Comparison of ENCODE assay signal across 9 mouse cellular contexts in the genomic region with DNA sequence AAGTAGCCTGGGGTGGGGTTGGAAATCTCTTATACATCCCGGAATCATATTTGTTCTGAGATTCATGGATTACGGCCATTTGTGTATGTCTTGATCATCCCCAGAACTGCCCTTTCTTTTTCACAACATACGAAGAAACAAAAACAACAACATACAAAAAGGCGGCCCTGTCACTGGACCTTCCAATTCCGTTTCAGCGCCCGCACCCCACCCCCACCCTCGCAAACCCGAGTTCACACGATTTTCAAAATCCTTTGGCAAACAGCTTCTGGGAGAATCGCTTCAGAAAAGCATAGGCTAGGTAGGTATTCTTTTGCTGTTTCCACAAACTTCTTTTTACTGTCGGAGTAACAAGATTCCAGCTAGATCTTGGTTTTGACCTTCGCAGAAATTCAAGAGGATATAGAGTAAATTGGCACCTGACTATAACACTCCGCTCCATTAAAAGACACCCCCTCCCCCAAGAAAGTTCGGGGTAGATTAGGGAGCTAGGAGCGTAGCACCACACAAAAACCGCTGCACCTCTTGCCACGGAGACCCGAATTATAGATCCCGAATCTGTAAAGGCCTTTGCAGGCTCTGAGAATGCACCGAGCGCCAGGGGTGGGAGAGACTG. TPM values are rescaled to one million over a fixed set of nuclear protein-coding genes. Genes with fewer than 3 reads are reported as not detected.
DNase-seq lines count a peak whose midpoint lies in the region; ATAC-seq and TF ChIP-seq lines count a peak whose summit lies in the region.
"Had no signal": no experiment of that assay in that cellular context is flagged by ENCODE, and none has a peak within 500 bp of the region (broad histone marks: within the 10 kb centered on the region; RNA-seq: fewer than 3 reads in every experiment).

No protein-coding gene starts in this region.

- ATAC-seq in heart, embryonic 14.5 days (ENCODE audit: insufficient number of reproducible peaks, insufficient read depth, low FRiP score, low read depth): no peak
- ATAC-seq in hindbrain, embryonic 13.5 days (ENCODE audit: low FRiP score): no peak
- ATAC-seq in midbrain, embryonic 13.5 days: no peak
- ATAC-seq in megakaryocyte progenitor cell, adult 5-6 weeks (replicated peaks; ENCODE audit: poor library complexity): no peak
- no peak for ATAC-seq in granulocyte monocyte progenitor cell, adult 5-6 weeks (replicated peaks; ENCODE audit: poor library complexity, severe bottlenecking)

- H3K36me3 ChIP-seq in heart, embryonic 14.5 days (ENCODE audit: control insufficient read depth, insufficient read depth, low read length): no peaks in the 10 kb centered on the region
- H3K36me3 ChIP-seq in hindbrain, embryonic 13.5 days: no peaks in the 10 kb centered on the region
- H3K36me3 ChIP-seq in midbrain, embryonic 13.5 days: no peaks in the 10 kb centered on the region

- H3K4me1 ChIP-seq in heart, embryonic 14.5 days (ENCODE audit: control insufficient read depth in 2 of 2, insufficient read depth in 2 of 2, low read length in 2 of 2): peaks cover 4 to 23% of the 10 kb centered on the region in 2 experiments; a peak in 3 of 4 replicates
- no peaks in the 10 kb centered on the region for H3K4me1 ChIP-seq in cortical plate, adult 2 months (ENCODE audit: control insufficient read depth, insufficient read depth, low read length)
- H3K4me1 ChIP-seq in hindbrain, embryonic 13.5 days (replicated peaks): peaks cover 32% of the 10 kb centered on the region
- H3K4me1 ChIP-seq in midbrain, embryonic 13.5 days (replicated peaks): peaks cover 66% of the 10 kb centered on the region

- peak overlapping the region; percentile 75 for H3K4me2 ChIP-seq in heart, embryonic 14.5 days (ENCODE audit: low read length)
- peak overlapping the region; percentile 55 for H3K4me2 ChIP-seq in hindbrain, embryonic 13.5 days
- H3K4me2 ChIP-seq in midbrain, embryonic 13.5 days (replicated peaks): peak overlapping the region; percentile 68

- H3K27me3 ChIP-seq in heart, embryonic 14.5 days (ENCODE audit: control insufficient read depth, insufficient read depth, low read length): peaks cover 100% of the 10 kb centered on the region
- H3K27me3 ChIP-seq in hindbrain, embryonic 13.5 days: peaks cover 87% of the 10 kb centered on the region
- peaks cover 57% of the 10 kb centered on the region for H3K27me3 ChIP-seq in midbrain, embryonic 13.5 days

- H3K27ac ChIP-seq in heart, embryonic 14.5 days (replicated peaks in 1 of 2; ENCODE audit: control insufficient read depth in 1 of 2, insufficient read depth in 1 of 2, low read depth in 2 of 2, low read length in 2 of 2): no peak overlapping the region
- H3K27ac ChIP-seq in cortical plate, adult 2 months (ENCODE audit: insufficient read depth, low read length): peak overlapping the region; percentile 76; the same call in 1 of the 2 replicates
- peak overlapping the region; percentile 66 for H3K27ac ChIP-seq in hindbrain, embryonic 13.5 days
- H3K27ac ChIP-seq in midbrain, embryonic 13.5 days: peak overlapping the region; percentile 92

- no peak for TF ChIP-seq CTCF in cortical plate, adult 2 months (IDR thresholded peaks at IDR 0.05; ENCODE audit: extremely low read depth, insufficient read depth, low read length)

- H3K9ac ChIP-seq in heart, embryonic 14.5 days (ENCODE audit: low read length): no peak overlapping the region
- 0 out of 2 replicates have a peak overlapping the region, but pooled peaks have one; percentile 46 for H3K9ac ChIP-seq in hindbrain, embryonic 13.5 days
- H3K9ac ChIP-seq in midbrain, embryonic 13.5 days (replicated peaks): peak overlapping the region; percentile 92

- no peak for DNase-seq in heart, adult 8-10 months (ENCODE audit: low spot score)
- DNase-seq in urinary bladder, adult 2 months (ENCODE audit: low spot score): no peak
- DNase-seq: adrenal gland, adult 8-10 months had no signal

- H3K9me3 ChIP-seq in heart, embryonic 14.5 days (ENCODE audit: control insufficient read depth, low read length): no peaks in the 10 kb centered on the region
- no peaks in the 10 kb centered on the region for H3K9me3 ChIP-seq in hindbrain, embryonic 13.5 days
- no peaks in the 10 kb centered on the region for H3K9me3 ChIP-seq in midbrain, embryonic 13.5 days

- 2% methylated on average over 22 of the region's 22 CpGs for WGBS in heart, embryonic 14.5 days
- WGBS in hindbrain, embryonic 13.5 days: 1% methylated on average over 22 of the region's 22 CpGs
- 2% methylated on average over 22 of the region's 22 CpGs for WGBS in midbrain, embryonic 13.5 days

- peak overlapping the region; percentile 36 to 38; a peak in 3 of 4 replicates for H3K4me3 ChIP-seq in heart, embryonic 14.5 days (ENCODE audit: control insufficient read depth in 1 of 2, insufficient read depth in 1 of 2, low read depth in 1 of 2, low read length in 2 of 2)
- H3K4me3 ChIP-seq in cortical plate, adult 2 months (ENCODE audit: insufficient read depth, low read length): peak overlapping the region; percentile 30
- H3K4me3 ChIP-seq in hindbrain, embryonic 13.5 days: peak overlapping the region; percentile 53
- peak overlapping the region; percentile 74 for H3K4me3 ChIP-seq in midbrain, embryonic 13.5 days (replicated peaks)

- no peak for TF ChIP-seq POLR2A in cortical plate, adult 2 months (IDR thresholded peaks at IDR 0.05; ENCODE audit: extremely low read depth, insufficient read depth, low read length)

RNA-seq across cellular contexts. Expression of gene Sox1, which starts 0.6 kb away (rescaled TPM):
- not detected in 2 replicates for polyA plus RNA-seq in heart, embryonic 14.5 days (2014; fragmentation: Nextera tagmentation; extraction: Ambion mirVana)
- not detected for total RNA-seq in heart, adult 8-10 months (2022)
- polyA plus RNA-seq in cortical plate, adult 2 months (2012; rRNA removed): 6.1 and 6.8 TPM in 2 replicates
- 2.0 and 2.4 TPM in 2 replicates for polyA plus RNA-seq in hindbrain, embryonic 13.5 days (2015; fragmentation: Nextera tagmentation; extraction: Ambion mirVana)
- 3.1 and 3.6 TPM in 2 replicates for polyA plus RNA-seq in midbrain, embryonic 13.5 days (2015; fragmentation: Nextera tagmentation; extraction: Ambion mirVana)
- total RNA-seq in megakaryocyte progenitor cell, adult 5-6 weeks (2015): not detected in 2 replicates
- not detected in 2 replicates for total RNA-seq in megakaryocyte progenitor cell, adult 5-6 weeks (2017)
- polyA plus RNA-seq in urinary bladder, adult 2 months (2012; rRNA removed): not detected in 2 replicates
- not detected in 2 replicates for total RNA-seq in granulocyte monocyte progenitor cell, adult 5-6 weeks (2014; fragmentation: Nextera tagmentation)
- total RNA-seq in granulocyte monocyte progenitor cell, adult 5-6 weeks (2017): not detected in 2 replicates
- total RNA-seq: adrenal gland, adult 8-10 months had no signal

Comparison
In these comparisons a context has a peak if more than half of its experiments do, and no peak if none do; other contexts are left out.
1. H3K27ac ChIP-seq: peak in cortical plate, adult 2 months (single experiment), hindbrain, embryonic 13.5 days (single experiment) and midbrain, embryonic 13.5 days (single experiment); none in heart, embryonic 14.5 days (0 of 2).
2. Peak in every context shown above with its lines, with median percentiles within 50 percentile points of each other: H3K4me2 ChIP-seq and H3K4me3 ChIP-seq.